Mouse (Mus musculus): ENCODE data around the gene Lcn9. TPM values are rescaled to one million over a fixed set of nuclear protein-coding genes. Genes with fewer than 3 reads are reported as not detected.

The Lcn9 gene
- polyA plus RNA-seq, 1 experiment from 2014 or later, result 0.17 TPM

GRCm38 (mm10) chr2:25847226-25847625, 24.3 kb downstream of the Lcn9 start, which contains the start of gene Sohlh1:
Sohlh1 (minus strand) TSS chr2:25847248.
- no peak for DNase-seq (ENCODE audit: low spot score)

- DNase-seq (ENCODE audit: low spot score), result peak; percentile 38
Measured at GRCm38 (mm10) chr2:25850330-25850729, 27.4 kb downstream of the Lcn9 start.

- DNase-seq (ENCODE audit: low spot score), result peak; percentile 9
Measured at GRCm38 (mm10) chr2:25852626-25853025, 29.7 kb downstream of the Lcn9 start.

GRCm38 (mm10) chr2:25853998-25854397, 31.0 kb downstream of the Lcn9 start:
- DNase-seq (ENCODE audit: low spot score), result no peak

- no peak for DNase-seq (ENCODE audit: low spot score)
Measured at GRCm38 (mm10) chr2:25859891-25860290, 36.9 kb downstream of the Lcn9 start.

GRCm38 (mm10) chr2:25862038-25862437, 39.1 kb downstream of the Lcn9 start:
- DNase-seq (ENCODE audit: low spot score), result no peak

GRCm38 (mm10) chr2:25862696-25863270, 39.8 kb downstream of the Lcn9 start:
- no peak for DNase-seq (ENCODE audit: low spot score)

- DNase-seq (ENCODE audit: low spot score), result no peak
Measured at GRCm38 (mm10) chr2:25863337-25864131, 40.6 kb downstream of the Lcn9 start, which contains the start of gene Kcnt1. Kcnt1 (plus strand) TSS chr2:25863734.

- DNase-seq (ENCODE audit: low spot score), result no peak
Measured at GRCm38 (mm10) chr2:25864230-25864629, 41.3 kb downstream of the Lcn9 start.

GRCm38 (mm10) chr2:25865412-25865811, 42.5 kb downstream of the Lcn9 start:
- DNase-seq (ENCODE audit: low spot score), result no peak

GRCm38 (mm10) chr2:25866656-25867055, 43.7 kb downstream of the Lcn9 start:
- no peak for DNase-seq (ENCODE audit: low spot score)

Other genes with a start within 250 kb of the Lcn9 start
- 0.53 and 1.0 TPM in 2 replicates for gene Mamdc4, start 248.3 kb upstream of the Lcn9 start, polyA plus RNA-seq (2015; fragmentation: Nextera tagmentation; extraction: Ambion mirVana)
- gene Phpt1, start 247.9 kb upstream of the Lcn9 start, polyA plus RNA-seq (2015; fragmentation: Nextera tagmentation; extraction: Ambion mirVana), result 184 and 191 TPM in 2 replicates
- 0.04 and 0.49 TPM in 2 replicates for gene Ajm1, start 241.4 kb upstream of the Lcn9 start, polyA plus RNA-seq (2015; fragmentation: Nextera tagmentation; extraction: Ambion mirVana)
- gene Rabl6, start 214.6 kb upstream of the Lcn9 start, polyA plus RNA-seq (2015; fragmentation: Nextera tagmentation; extraction: Ambion mirVana), result 30.3 and 39.7 TPM in 2 replicates
- 0.04 and 0.05 TPM in 2 replicates for gene Ccdc183, start 205.5 kb upstream of the Lcn9 start, polyA plus RNA-seq (2015; fragmentation: Nextera tagmentation; extraction: Ambion mirVana)
- 5.8 and 7.0 TPM in 2 replicates for gene Tmem141, start 201.1 kb upstream of the Lcn9 start, polyA plus RNA-seq (2015; fragmentation: Nextera tagmentation; extraction: Ambion mirVana)
- 9.1 and 9.2 TPM in 2 replicates for gene Fcna, start 195.1 kb upstream of the Lcn9 start, polyA plus RNA-seq (2015; fragmentation: Nextera tagmentation; extraction: Ambion mirVana)
- gene Lcn8, start 170.0 kb upstream of the Lcn9 start, polyA plus RNA-seq (2015; fragmentation: Nextera tagmentation; extraction: Ambion mirVana), result 0.38 and 0.76 TPM in 2 replicates
- gene Lcn5, start 165.2 kb upstream of the Lcn9 start, polyA plus RNA-seq (2015; fragmentation: Nextera tagmentation; extraction: Ambion mirVana), result not detected in 2 replicates
- gene Lcn6, start 146.4 kb upstream of the Lcn9 start, polyA plus RNA-seq (2015; fragmentation: Nextera tagmentation; extraction: Ambion mirVana), result 0.24 TPM in 1 of 2 replicates, not detected in the other
- gene Lcn10, start 140.4 kb upstream of the Lcn9 start, polyA plus RNA-seq (2015; fragmentation: Nextera tagmentation; extraction: Ambion mirVana), result 0.45 and 0.49 TPM in 2 replicates
- 1.5 and 1.9 TPM in 2 replicates for gene Obp2a, start 123.1 kb upstream of the Lcn9 start, polyA plus RNA-seq (2015; fragmentation: Nextera tagmentation; extraction: Ambion mirVana)
- gene Bmyc, start 116.4 kb upstream of the Lcn9 start, polyA plus RNA-seq (2015; fragmentation: Nextera tagmentation; extraction: Ambion mirVana), result 50.9 and 57.4 TPM in 2 replicates
- 0.24 TPM in 1 of 2 replicates, not detected in the other for gene Obp2b, start 86.1 kb upstream of the Lcn9 start, polyA plus RNA-seq (2015; fragmentation: Nextera tagmentation; extraction: Ambion mirVana)
- gene Lcn3, start 57.6 kb upstream of the Lcn9 start, polyA plus RNA-seq (2015; fragmentation: Nextera tagmentation; extraction: Ambion mirVana), result 0.45 and 0.56 TPM in 2 replicates
- gene Lcn11, start 46.1 kb upstream of the Lcn9 start, polyA plus RNA-seq (2015; fragmentation: Nextera tagmentation; extraction: Ambion mirVana), result 0.89 and 1.1 TPM in 2 replicates
- 2.3 and 2.6 TPM in 2 replicates for gene Gm13539, start 40.9 kb upstream of the Lcn9 start, polyA plus RNA-seq (2015; fragmentation: Nextera tagmentation; extraction: Ambion mirVana)
- not detected in 2 replicates for gene Glt6d1, start 7.3 kb upstream of the Lcn9 start, polyA plus RNA-seq (2015; fragmentation: Nextera tagmentation; extraction: Ambion mirVana)
- gene Sohlh1, start 24.1 kb downstream of the Lcn9 start, polyA plus RNA-seq (2015; fragmentation: Nextera tagmentation; extraction: Ambion mirVana), result 0.19 and 0.25 TPM in 2 replicates
- 0.14 and 0.18 TPM in 2 replicates for gene Kcnt1, start 40.6 kb downstream of the Lcn9 start, polyA plus RNA-seq (2015; fragmentation: Nextera tagmentation; extraction: Ambion mirVana)
- 6.1 and 8.0 TPM in 2 replicates for gene Camsap1, start 160.1 kb downstream of the Lcn9 start, polyA plus RNA-seq (2015; fragmentation: Nextera tagmentation; extraction: Ambion mirVana)
- gene Ubac1, start 198.6 kb downstream of the Lcn9 start, polyA plus RNA-seq (2015; fragmentation: Nextera tagmentation; extraction: Ambion mirVana), result 76.2 and 78.7 TPM in 2 replicates